Mouse (Mus musculus): Measurements from ENCODE around the gene Bpifb4.

Bpifb4 gene

DNA sequence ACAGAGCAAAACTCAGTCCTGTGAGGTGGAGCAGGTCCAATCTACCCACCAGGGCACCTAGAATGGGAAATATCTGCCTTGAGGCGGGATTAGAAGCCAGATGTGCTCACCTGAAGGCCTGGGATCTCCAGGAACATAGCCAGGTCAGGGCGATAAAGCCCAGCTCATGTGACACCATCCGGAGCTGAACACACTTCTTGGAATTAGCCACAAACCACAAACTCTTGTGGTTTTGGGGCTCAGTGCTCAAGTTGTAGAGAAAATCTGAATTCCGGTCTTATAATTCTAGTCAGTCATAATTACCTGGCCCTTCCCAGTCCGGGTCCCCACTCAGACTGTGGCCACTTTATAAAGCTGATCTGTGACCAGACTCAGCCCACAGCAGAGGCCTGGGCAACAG lies at the start of gene Bpifb4:
Gene Bpifb4 (plus strand): TSS at position 370 of the 400 bp plus-strand sequence.
- DNase-seq, result no peak

DNA sequence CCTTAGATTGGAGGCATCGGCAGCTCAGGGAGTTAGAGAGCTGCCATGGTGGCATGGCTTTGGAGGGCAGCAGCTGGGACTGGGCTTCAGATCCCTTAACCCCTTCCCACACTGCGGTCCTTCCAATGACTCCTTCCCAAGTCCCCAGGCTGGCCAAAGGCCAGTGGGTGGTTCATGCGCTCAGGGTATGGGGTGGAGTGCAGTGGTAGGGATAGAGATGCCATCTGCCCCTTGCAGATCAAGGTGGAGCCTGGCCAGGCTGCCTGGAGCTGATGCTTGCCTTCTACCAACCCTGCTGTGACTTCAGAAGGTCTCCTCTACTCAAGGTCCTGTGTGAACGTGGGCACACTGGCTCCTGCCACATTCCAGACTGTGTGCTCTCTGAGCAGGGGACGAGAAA lies 38.9 kb upstream of the Bpifb4 start:
- no peak for DNase-seq

DNA sequence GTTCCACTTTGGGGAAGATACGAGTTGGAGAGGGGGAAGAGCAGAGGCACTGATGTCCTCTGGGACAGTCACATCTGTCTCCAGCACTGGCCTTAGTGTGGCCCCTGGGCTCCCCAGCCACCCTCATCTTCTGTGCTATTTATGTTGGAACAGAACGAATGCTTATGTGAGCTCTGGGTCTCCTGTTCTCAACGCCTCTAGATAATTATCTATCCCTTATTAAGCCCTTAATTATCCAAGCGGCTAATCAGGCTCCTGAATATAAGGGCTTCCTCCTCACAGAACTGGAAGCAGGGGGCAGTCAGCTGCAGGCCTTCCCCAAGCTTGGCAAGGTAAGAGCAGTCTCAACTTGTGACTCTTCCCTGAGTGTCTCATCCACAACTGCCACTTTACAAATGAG lies 37.9 kb upstream of the Bpifb4 start, which contains the start of gene Bpifb6:
Gene Bpifb6 (plus strand): TSS at position 301 of the 400 bp plus-strand sequence.
- no peak for DNase-seq

DNA sequence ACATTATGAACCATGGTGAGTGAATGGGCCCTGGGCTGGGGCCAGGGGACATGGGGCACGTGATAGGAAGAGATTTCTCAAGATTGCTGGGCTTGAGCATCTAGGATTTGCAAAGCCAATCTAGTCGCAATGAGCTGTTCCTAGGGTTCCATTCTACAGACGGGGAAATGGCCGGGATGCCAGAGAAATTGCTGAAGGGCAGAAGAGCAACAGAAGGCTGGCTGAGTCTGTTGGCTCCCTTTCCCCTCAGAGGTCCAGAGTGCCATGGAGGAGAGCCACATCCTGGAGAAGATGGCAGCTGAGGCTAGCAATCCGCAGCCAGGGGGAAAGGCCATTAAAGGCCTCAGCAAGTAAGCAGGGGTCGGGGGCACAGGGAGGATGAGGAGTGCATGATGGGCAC lies 35.3 kb upstream of the Bpifb4 start:
- DNase-seq, result no peak

DNA sequence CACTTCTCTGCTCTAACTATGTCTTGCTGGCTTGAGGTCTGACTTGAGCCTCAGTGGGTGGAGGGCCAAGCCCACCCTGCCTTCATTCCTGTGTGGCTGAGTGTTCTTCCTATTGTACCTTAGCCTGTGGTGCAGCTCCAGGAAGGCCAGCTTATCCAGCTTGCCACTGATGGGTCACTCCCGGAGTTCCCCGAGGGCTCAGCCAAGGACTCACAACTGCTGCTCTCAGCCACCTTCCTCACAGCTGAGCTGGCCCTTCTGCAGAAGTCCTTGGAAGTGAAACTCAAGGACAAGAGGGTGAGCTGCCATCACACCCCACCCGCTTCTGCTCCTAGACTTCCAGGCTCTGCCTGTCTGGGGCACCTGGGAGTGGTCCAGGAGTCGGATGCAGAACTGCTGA lies 31.4 kb upstream of the Bpifb4 start:
- DNase-seq, result no peak

DNA sequence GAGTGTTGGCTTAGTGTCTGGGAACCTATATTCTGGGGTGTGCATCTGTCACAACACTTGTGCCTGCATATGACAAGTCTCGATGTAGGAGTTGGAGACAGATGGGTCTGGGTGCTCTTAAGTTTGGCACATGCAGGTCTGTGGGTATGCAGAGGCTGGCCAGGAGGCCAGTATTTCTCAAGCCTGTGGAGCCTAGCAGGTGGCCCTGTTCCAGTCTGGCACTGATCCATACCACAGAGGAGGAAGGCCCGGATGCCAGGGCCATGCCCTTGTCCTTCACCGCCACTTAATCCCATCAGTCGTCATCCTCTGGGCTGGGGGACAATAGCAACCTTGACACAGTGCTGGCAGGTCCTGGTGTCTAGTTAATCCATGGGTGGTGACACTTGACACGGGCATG lies 23.9 kb upstream of the Bpifb4 start:
- DNase-seq, result peak in 1 of 2 experiments; percentile 15

DNA sequence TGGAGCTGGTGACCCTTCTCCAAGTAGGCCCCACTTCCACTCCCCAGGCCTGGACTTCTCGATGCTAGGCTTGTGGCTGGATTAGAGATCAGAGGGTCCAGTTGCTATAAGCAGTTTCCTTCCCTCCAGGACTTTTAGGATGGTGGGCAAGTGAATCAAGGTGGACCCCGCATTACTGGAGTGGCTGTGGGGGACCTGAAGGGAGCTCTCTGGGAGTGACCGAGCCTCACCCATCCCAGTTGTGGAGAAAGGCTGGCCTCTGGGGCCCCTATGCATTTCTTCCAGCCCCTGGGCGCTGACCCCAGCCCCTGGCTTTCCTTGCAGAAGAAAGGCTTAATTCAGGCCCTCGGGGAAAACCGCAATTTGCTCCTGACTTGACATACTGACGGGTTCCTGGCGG lies 20.1 kb upstream of the Bpifb4 start, which contains the start of gene Bpifb3:
Gene Bpifb3 (plus strand): TSS at position 301 of the 400 bp plus-strand sequence.
- no peak for DNase-seq

DNA sequence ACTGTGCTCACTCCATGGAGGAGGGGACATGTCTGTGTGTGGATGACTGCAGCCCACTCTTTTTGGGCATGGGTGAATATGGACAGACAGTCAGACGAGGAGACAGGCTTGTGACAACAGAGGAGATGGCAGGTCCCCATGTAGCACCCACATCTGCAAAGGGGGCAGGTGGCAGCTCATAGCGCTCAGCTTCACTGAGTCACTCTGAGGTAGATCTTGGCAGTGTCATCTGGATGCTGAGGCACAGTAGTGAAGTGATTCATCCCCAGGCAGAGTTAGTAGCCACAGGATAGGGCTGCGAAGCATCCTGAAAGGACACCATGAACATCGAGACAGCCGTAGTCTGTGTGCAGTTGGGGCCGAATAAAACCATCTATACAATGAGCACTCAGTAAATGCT lies 16.8 kb upstream of the Bpifb4 start:
- DNase-seq, result no peak

DNA sequence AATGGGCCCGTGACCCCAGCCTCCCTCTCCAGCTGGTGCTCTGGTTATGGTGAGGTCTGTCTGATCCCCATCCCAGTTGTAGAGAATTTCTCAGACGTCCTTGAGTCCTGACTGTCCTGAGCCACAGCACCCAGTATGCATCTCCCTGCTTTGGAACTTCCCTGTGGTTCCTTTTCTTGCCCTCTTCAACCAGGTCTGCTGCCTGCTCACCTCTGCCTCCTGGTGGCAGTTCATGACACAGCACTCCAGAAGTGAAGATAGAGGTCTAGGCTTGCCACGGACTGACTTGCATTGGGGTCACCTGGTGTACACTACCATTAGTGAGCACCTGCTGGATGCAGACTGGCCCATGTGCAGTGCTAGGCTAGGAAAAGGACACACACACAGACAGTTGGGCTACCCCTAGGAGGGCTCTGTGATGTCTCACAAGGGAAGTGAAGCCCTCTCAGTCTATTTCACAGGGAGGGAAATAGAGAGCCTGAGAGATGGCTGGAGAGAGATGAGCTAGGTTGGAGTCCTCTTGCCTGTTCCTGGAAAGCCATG lies 8.1 kb upstream of the Bpifb4 start:
- DNase-seq, result peak; percentile 12 to 54

DNA sequence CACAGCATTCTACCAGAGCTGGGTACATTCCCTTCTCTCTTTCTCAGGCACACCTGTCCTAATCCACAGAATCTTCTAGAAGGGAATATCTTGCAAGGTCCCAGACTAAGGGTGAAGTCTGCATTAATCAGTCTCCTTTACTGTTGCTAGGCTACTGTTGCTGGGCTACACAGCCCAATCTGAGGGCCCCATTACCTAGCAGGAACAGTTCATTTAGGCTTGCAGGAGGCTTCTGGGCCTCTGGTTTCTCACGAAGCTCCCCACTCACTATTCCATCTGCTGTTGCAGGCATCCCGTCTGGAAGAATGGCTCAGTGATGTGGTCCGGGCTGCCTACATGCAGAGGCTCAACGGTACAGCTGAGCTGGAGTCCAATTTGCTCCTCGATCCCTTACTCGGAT lies 6.9 kb upstream of the Bpifb4 start:
- DNase-seq, result no peak

DNA sequence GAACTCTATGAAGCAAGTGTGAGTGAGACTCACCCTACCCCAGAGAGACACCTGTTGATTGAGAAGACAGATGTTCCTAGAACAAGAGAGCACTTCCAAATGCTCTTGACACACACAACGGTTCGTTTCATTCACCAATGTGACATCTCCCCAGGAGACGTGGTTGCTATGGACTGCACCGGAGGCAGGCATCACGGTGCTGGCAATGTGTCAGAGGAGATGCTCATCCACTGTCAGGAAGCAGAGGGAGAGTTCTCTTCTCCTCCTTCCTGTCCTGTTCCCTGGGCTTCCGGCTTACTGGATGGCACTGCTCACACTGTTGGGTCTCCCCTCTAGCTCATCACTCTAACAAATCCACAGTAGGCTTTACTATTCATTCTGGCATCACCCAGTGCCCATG lies 4.7 kb upstream of the Bpifb4 start:
- DNase-seq, result no peak

DNA sequence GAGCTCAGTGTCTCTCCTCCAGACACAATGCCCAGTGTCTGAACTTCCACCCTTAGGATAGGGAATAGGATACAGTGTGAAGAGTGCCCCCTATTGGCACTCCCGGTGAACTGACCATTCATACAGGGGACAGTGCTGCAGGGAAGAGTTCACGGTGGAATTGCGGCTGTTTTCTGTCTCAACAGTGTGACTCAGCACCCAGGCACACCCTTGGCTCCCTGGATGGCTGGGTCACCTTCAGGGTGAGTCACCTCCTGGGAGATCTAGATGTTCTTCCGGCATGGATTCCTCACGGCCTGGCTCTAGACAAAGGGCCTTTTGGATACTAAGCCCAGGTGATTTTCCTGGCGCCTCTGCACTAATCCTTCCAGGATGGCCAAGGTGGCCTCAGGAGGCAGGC lies 2.7 kb upstream of the Bpifb4 start:
- DNase-seq, result no peak

DNA sequence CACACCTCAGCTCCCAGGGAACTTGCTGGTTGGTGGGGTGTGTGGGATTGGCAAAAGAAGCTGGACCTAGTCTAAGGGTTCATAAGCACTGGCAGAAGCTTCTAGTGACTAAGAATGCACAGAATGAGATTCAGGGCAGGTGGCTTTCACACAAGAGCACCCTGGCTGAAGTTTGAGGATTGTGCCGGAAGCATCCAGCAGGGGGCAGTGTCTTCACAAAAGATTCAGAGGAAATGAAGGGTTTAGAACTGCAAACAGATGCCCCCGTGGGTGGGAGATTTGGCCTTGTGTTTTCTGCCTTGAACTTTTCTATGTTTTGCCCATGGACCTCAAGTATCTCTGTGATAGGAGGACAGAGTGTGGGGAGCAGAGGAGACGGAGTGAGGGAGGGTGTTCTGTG lies 5.5 kb downstream of the Bpifb4 start:
- peak; percentile 5 to 52 for DNase-seq

DNA sequence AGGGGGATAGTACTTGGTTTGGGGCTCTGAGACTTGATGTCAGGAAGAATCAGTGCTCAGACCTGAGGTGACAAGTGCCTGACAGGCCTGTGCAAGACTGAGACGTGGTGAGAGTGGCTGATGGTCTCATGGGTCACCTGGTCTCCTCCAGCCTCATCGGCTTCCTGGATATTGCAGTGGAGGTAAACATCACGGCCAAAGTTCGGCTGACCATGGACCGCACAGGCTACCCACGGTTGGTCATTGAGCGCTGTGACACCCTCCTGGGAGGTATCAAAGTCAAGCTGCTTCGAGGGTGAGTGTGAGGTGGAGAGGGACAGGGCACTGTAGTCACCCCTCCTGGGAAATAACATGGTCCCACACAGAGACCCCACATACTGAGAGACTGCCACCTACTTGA lies 6.6 kb downstream of the Bpifb4 start:
- DNase-seq, result no peak

DNA sequence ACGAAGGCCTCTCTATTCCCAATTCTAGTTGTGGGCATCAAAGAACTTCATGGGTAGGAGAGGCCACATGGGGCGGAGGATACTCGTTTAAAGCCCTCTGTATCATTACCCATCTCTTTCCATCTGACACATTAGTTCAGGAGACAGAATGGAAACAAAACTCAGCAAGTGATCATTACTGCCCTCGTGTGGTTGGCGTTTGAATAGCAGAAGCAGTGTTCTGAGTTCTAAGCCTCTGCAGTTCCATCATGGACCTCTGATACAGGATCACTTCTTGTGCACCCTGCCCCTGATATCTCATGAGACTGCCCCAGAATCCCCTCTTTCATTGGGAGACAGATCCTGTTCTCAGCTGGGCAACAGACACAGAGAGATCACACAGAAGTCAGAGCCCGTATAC lies 14.9 kb downstream of the Bpifb4 start:
- peak; percentile 4 to 74 for DNase-seq

DNA sequence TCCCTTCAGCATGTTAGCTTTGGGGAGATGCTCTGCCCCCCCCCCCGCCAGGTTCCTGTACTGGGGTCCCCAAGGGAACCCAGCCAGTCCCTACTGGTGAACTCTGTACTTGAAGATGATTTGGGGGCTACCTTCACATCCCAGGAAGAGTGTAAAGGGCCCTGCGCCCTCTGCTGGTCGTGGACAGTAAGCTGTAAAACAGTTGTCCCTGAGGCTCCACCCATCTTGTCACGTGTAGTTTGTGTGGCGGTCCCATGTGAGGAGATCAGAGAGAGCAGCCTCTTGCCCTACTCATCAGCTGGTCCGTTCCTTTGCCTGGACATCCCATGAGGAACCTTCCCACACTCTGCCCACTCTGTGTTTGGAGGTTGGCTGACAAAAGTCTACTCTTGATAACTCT lies 15.8 kb downstream of the Bpifb4 start:
- DNase-seq, result peak in 1 of 2 experiments; percentile 16

DNA sequence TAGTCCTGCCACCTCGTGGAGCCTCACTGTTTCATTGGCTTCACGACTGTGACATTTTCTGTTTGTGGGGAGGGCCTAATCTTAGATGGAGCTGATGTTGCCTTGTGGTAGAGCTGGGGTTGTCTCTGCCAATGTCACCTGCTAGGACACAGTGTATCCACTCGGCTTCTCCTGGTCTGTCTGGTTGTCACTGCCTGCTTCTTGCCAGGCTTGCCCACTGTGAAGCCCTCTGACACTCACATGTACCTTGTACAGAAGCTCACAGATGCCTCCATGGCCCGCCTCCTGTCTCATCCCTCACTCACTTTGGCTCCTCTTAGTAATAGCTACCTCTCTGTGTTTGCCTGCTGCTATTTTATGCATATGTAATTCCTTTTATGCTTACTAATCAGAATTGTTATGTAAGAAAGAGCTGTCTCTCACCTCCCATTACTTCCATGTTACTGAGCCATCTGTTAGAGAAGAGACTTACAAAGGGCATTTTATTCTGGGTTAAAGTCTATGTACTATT lies 24.9 kb downstream of the Bpifb4 start:
- DNase-seq, result no peak

DNA sequence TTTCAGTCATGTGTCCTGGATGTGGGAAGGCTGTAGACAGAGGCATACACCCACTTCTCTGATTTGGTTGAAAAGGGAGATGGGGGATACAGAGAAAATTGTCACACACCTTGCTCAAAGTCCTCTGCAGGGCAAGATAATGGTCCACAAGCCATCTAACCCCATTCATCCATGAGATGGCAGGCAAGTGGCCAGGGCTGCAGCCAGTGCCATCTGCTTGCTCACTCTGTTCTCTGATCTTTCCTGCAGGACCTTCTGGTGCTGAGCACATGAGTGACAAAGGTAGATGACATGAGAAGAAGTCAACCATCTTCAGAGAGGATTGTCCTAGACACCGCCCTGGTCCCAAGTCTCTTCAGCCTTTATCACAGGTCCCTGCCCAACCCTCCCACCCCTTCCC lies 25.3 kb downstream of the Bpifb4 start:
- no peak for DNase-seq

DNA sequence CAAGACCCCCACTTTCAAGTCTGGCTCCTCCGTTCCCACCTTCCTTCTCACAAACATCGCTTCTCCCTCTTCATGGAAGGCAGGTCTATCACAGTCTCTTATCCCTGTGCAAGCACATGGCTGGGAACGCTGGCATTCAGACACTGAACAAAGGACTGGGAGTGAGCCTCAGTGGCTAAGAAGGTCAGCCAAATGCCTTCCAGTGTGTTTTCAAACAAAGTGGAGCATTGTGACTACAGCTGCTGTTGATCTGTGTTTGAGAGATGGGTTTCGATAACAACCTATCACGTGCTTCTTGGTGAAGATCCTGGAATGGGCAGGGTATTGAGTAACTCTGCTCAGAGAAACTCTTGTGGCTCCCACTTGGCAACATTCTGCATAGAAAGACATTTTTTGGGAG lies 32.2 kb downstream of the Bpifb4 start:
- no peak for DNase-seq

DNA sequence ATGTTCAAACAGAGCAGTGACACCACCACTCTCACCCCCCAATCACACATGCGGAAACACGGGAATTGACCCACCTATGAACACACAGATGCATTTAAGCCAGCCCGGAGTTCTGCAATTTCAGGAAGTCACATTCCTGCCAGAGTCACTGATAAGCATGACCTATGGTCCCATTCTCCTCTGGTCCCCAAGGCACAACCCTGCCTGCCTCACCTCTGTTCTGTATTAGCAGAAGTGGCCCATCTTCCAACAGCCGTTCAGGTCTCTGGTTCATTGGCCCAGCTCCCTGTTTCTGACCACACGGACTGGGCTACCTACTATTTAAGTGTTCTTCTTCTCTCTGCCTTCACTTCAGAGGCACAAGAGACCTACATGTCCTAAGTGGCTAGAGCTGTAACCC lies 36.6 kb downstream of the Bpifb4 start, which contains the start of gene Bpifa6:
Gene Bpifa6 (plus strand): TSS at position 364 of the 400 bp plus-strand sequence.
- DNase-seq, result no peak

DNA sequence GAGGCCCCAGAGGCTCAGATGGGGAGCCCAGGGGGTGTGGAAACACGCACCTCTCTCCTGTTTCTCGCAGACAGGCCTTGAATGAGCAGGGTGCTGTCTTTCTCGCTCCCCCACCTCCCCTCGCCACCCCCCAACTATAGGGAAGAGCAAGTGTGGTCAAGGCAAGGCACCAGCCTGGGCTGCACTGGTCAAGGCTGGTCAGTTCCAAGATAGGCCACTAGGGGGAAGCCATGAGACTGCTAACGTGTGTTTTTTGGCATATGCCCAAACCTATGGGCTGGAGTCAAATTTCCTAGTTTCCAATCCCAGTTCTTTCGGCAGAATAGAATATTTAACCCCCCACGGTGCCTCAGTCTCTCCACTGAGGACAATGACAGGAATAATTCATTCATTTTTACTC lies 57.8 kb downstream of the Bpifb4 start:
- DNase-seq, result peak; percentile 54 to 82

DNA sequence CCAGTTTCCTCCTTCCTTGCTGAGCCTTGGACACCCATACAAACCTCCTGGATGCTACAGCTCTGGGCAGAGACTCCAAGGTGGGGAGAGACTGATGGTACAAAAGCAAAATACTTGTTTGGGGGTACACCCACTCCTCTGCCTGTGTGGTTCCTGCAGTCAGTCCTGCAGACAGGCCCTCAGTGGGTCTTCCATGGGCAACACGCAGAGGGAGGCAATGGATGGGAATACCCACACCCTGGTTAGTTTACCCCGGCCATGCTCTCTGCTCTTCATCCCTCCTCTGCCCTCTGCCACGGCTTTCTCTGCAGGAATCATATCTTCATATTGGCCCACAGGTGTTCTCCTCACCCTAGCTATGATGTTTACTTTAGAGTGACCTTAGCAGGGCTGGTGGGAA lies 62.5 kb downstream of the Bpifb4 start:
- no peak for DNase-seq

DNA sequence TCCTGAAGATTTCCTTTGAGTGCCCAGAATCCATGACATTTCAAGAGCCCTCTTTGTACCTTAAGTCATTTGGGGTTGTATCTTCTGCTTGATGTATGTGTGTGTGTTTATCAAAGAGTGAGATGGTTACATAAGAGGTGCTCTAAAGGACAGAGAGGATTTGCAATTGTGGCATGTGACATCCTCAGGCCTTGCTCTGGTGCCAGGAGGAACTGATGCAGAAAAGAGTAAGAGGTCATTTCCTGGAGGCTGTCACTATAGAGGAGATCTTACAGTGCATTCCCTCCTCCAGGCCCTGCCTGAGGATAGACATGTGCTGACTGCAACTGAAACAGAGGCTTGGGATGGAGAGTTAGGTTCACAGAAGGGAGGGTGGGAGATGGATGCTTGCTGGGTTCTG lies 63.0 kb downstream of the Bpifb4 start:
- peak in 1 of 2 experiments; percentile 9 for DNase-seq

DNA sequence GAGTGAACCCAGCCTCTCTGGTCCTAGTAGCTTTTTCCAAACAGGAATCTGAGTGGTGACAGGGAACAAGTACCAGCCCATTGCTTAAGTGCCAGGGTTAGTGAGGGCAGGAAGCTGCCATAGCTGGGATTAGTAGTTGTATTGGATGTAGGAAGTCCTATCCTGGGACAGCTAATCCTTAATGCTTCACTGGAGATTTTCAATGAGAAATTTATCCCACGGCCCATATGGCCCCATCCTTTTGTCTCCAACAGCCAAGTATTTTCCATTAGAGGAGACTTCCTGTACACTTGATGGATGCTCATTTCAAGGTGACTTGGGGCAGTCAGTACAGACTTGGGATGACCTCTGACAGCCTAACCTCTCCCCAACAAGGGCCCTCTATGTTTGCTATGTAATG lies 66.4 kb downstream of the Bpifb4 start:
- no peak for DNase-seq

DNA sequence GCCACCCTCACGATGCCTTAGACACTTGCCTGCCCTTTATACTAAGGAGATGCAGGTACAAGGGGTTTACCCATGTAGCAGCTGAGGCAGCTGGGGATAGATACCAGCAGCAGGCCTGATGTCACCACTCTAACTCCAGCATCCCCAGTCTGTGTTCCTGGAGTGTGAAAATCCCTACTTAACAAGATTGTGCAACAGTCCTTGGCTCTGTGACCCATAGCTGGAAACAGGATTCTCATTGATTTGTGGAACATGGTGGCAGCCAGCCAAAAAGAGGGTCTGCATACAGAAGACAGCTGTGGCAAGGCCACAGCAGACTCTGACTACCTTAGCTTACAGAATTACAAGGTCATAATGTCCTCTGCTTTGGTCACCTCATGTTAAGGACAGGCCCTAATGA lies 67.1 kb downstream of the Bpifb4 start:
- no peak for DNase-seq

All from kidney, adult 8-10 months (tissue).